ENCODE assay signal across 8 mouse cellular contexts in the genomic region with DNA sequence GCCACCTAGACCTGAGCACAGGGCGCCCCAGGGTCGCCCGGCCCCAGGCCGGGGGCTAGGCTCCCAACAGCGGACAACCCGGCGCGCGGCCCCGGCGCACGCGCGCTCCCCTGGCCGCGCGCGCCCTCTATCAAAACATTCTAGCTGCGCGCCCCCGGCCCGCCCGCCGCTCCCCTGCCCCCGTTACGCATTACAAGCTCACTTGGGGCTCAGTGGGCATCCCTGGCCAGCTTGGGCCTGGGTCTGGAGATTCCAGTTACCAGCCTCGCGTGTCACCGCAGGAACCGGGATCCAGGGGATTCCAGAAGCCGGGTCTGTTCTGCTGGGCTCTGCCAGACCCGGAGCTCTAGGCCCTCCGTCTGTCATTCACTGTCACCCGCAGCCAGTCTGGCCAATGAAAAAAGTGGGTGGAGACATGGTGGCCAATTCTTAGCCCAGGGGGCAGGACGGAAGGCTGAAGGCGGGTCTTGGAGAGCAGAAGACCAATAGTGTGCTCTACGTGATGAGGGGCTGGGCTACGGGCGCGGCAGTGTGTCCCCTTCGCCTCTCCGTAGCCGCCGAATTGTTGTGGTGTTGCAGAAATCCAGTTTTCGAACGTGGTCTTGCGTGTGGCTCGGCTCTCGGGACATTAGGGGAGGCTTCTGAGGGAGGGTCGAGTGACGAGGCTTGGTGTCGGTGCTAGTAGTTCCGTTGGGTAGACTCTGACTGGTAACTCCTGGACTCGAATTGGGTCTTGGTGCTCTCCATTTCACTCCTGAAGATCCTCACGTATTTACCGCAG. TPM values are rescaled to one million over a fixed set of nuclear protein-coding genes. Genes with fewer than 3 reads are reported as not detected.
DNase-seq lines count a peak whose midpoint lies in the region; ATAC-seq lines count a peak whose summit lies in the region.

A gene (plus strand): TSS at position 530 of the 781 bp plus-strand sequence.
A gene (minus strand): TSS at position 575 of the 781 bp plus-strand sequence.

- H3K9me3 ChIP-seq in heart, embryonic 10.5 days = no peaks in the 10 kb centered on the region
- H3K9me3 ChIP-seq in kidney, embryonic 15.5 days (replicated peaks) = no peaks in the 10 kb centered on the region

- H3K27ac ChIP-seq in heart, embryonic 10.5 days = peak within 1 kb of the TSS; percentile 93
- peak within 1 kb of the TSS; percentile 97 for H3K27ac ChIP-seq in kidney, embryonic 15.5 days

- peak within 1 kb of the TSS; percentile 82 for H3K4me3 ChIP-seq in heart, embryonic 10.5 days
- peak within 1 kb of the TSS; percentile 87 for H3K4me3 ChIP-seq in kidney, embryonic 15.5 days (replicated peaks)

- no peaks in the 10 kb centered on the region for H3K27me3 ChIP-seq in heart, embryonic 10.5 days (ENCODE audit: insufficient read depth, poor library complexity, severe bottlenecking)
- no peaks in the 10 kb centered on the region for H3K27me3 ChIP-seq in kidney, embryonic 15.5 days

- DNase-seq in B cell, adult 2 months = peak; percentile 90 to 93
- peak; percentile 100 for DNase-seq in brain, adult 2 months (ENCODE audit: low read depth, low spot score)
- peak; percentile 99 for DNase-seq in heart, embryonic 10.5 days (ENCODE audit: low spot score)
- peak; percentile 97 for DNase-seq in liver
- DNase-seq in spleen, postnatal 4 days (ENCODE audit: low spot score in 2 of 2) = peak; percentile 94

- WGBS in heart, embryonic 10.5 days = 0% methylated on average over 56 of the region's 56 CpGs
- WGBS in kidney, embryonic 15.5 days = under 1% methylated on average over 56 of the region's 56 CpGs

- peaks cover 22% of the 10 kb centered on the region for H3K4me1 ChIP-seq in heart, embryonic 10.5 days
- H3K4me1 ChIP-seq in kidney, embryonic 15.5 days = peaks cover 20% of the 10 kb centered on the region

- H3K4me2 ChIP-seq in kidney, embryonic 15.5 days = peak within 1 kb of the TSS; percentile 92

- H3K9ac ChIP-seq in kidney, embryonic 15.5 days = peak within 1 kb of the TSS; percentile 93

- peaks cover 49% of the 10 kb centered on the region for H3K36me3 ChIP-seq in heart, embryonic 10.5 days
- H3K36me3 ChIP-seq in kidney, embryonic 15.5 days = peaks cover 41% of the 10 kb centered on the region

- peak; percentile 91 for ATAC-seq in erythroblast, adult 5-6 weeks (replicated peaks; ENCODE audit: low FRiP score, poor library complexity, severe bottlenecking)
- peak; percentile 100 for ATAC-seq in kidney, embryonic 15.5 days (replicated peaks; ENCODE audit: low FRiP score)
- ATAC-seq in monocyte, adult 5-6 weeks (replicated peaks; ENCODE audit: insufficient number of reproducible peaks, low FRiP score, low TSS enrichment, poor library complexity, severe bottlenecking) = peak; percentile 94

RNA-seq across cellular contexts. Expression of the first gene that starts in this region (rescaled TPM):
- 8.3 and 10.4 TPM in 2 replicates for total RNA-seq in erythroblast, adult 5-6 weeks (2015; ENCODE audit: low replicate concordance)
- 34.5 and 39.0 TPM in 2 replicates for total RNA-seq in erythroblast, adult 5-6 weeks (2017; ENCODE audit: low replicate concordance)
- polyA plus RNA-seq in heart, embryonic 10.5 days (2016; fragmentation: Nextera tagmentation; extraction: Ambion mirVana) = 24.7 and 28.5 TPM in 2 replicates
- polyA plus RNA-seq in kidney, embryonic 15.5 days (2015; fragmentation: Nextera tagmentation; extraction: Ambion mirVana) = 24.9 and 26.8 TPM in 2 replicates
- 23.7 to 43.4 TPM (median 31.6 TPM) in 3 replicates for total RNA-seq in monocyte, adult 5-6 weeks (2017)

RNA-seq across cellular contexts. Expression of the second gene that starts in this region (rescaled TPM):
- total RNA-seq in erythroblast, adult 5-6 weeks (2015; ENCODE audit: low replicate concordance) = 107 and 131 TPM in 2 replicates
- 137 and 142 TPM in 2 replicates for total RNA-seq in erythroblast, adult 5-6 weeks (2017; ENCODE audit: low replicate concordance)
- 27.5 and 36.0 TPM in 2 replicates for polyA plus RNA-seq in heart, embryonic 10.5 days (2016; fragmentation: Nextera tagmentation; extraction: Ambion mirVana)
- polyA plus RNA-seq in kidney, embryonic 15.5 days (2015; fragmentation: Nextera tagmentation; extraction: Ambion mirVana) = 29.3 and 33.3 TPM in 2 replicates
- total RNA-seq in monocyte, adult 5-6 weeks (2017) = 14.6 to 21.0 TPM (median 20.4 TPM) in 3 replicates

Comparison
In these comparisons a context has a peak if more than half of its experiments do, and no peak if none do; other contexts are left out.
1. Peak in every context shown above with its lines: DNase-seq, ATAC-seq, H3K4me3 ChIP-seq and H3K27ac ChIP-seq.